Mouse (Mus musculus): ENCODE measurements around the gene Tnfaip8l2. TPM values are rescaled to one million over a fixed set of nuclear protein-coding genes. Genes with fewer than 3 reads are reported as not detected.

The Tnfaip8l2 gene
- 5.4 and 6.5 TPM in 2 replicates for polyA plus RNA-seq (2015; fragmentation: Nextera tagmentation; extraction: Ambion mirVana)

GRCm38 (mm10) chr3:95141952-95142616 is at the start of gene Tnfaip8l2:
TSS of gene Tnfaip8l2 (minus strand) at chr3:95142360.
- Histone ChIP-seq H3K4me3 (replicated peaks; ENCODE audit: low read length) (peak within 1 kb of the TSS; percentile 19), H3K9me3 (replicated peaks; ENCODE audit: control insufficient read depth, low read length) (no peaks in the 10 kb centered on the region), H3K27me3 (ENCODE audit: control insufficient read depth, insufficient read depth, low read length) (no peaks in the 10 kb centered on the region), H3K36me3 (ENCODE audit: control insufficient read depth, insufficient read depth, low read length) (0 out of 2 replicates have a peak, but pooled peaks cover 6% of the 10 kb centered on the region), H3K4me1 (ENCODE audit: control insufficient read depth, insufficient read depth, low read length) (no peaks in the 10 kb centered on the region), H3K27ac (ENCODE audit: low read length) (peak within 1 kb of the TSS; percentile 33; the same call in 1 of the 2 replicates), H3K9ac (ENCODE audit: low read length) (no peak within 1 kb of the TSS), H3K4me2 (ENCODE audit: low read depth, low read length) (no peak within 1 kb of the TSS)
- WGBS: 77% methylated on average over 10 of the region's 10 CpGs
- no peak; the same call in 1 of the 2 replicates for ATAC-seq (ENCODE audit: insufficient read depth, low FRiP score)

GRCm38 (mm10) chr3:95186888-95187287 is 44.7 kb upstream of the Tnfaip8l2 start:
- no peaks in the 10 kb centered on the region for H3K27me3 ChIP-seq (ENCODE audit: control insufficient read depth, insufficient read depth, low read length)
- H3K4me2 ChIP-seq (ENCODE audit: low read depth, low read length): no peak overlapping the region
- H3K27ac ChIP-seq (ENCODE audit: low read length): no peak overlapping the region
- peaks cover 12% of the 10 kb centered on the region for H3K36me3 ChIP-seq (ENCODE audit: control insufficient read depth, insufficient read depth, low read length)
- WGBS: 83% methylated on average over 6 of the region's 6 CpGs
- no peak overlapping the region for H3K9ac ChIP-seq (ENCODE audit: low read length)
- no peaks in the 10 kb centered on the region for H3K9me3 ChIP-seq (replicated peaks; ENCODE audit: control insufficient read depth, low read length)
- H3K4me3 ChIP-seq (replicated peaks; ENCODE audit: low read length): no peak overlapping the region
- no peaks in the 10 kb centered on the region for H3K4me1 ChIP-seq (ENCODE audit: control insufficient read depth, insufficient read depth, low read length)
- no peak for ATAC-seq (ENCODE audit: insufficient read depth, low FRiP score)

- Histone ChIP-seq H3K9me3 (replicated peaks; ENCODE audit: control insufficient read depth, low read length) (no peaks in the 10 kb centered on the region), H3K4me3 (replicated peaks; ENCODE audit: low read length) (no peak overlapping the region), H3K27ac (ENCODE audit: low read length) (no peak overlapping the region), H3K27me3 (ENCODE audit: control insufficient read depth, insufficient read depth, low read length) (no peaks in the 10 kb centered on the region), H3K4me2 (ENCODE audit: low read depth, low read length) (no peak overlapping the region), H3K4me1 (ENCODE audit: control insufficient read depth, insufficient read depth, low read length) (no peaks in the 10 kb centered on the region), H3K36me3 (ENCODE audit: control insufficient read depth, insufficient read depth, low read length) (peaks cover 9% of the 10 kb centered on the region; the same call in 1 of the 2 replicates), H3K9ac (ENCODE audit: low read length) (no peak overlapping the region)
- WGBS: 87% methylated on average over 2 of the region's 2 CpGs
- ATAC-seq (ENCODE audit: insufficient read depth, low FRiP score): no peak
These were observed 43.9 kb upstream of the Tnfaip8l2 start for GRCm38 (mm10) chr3:95186100-95186499.

- no peaks in the 10 kb centered on the region for H3K27me3 ChIP-seq (ENCODE audit: control insufficient read depth, insufficient read depth, low read length)
- no peak overlapping the region for H3K9ac ChIP-seq (ENCODE audit: low read length)
- no peak overlapping the region for H3K4me3 ChIP-seq (replicated peaks; ENCODE audit: low read length)
- no peaks in the 10 kb centered on the region for H3K4me1 ChIP-seq (ENCODE audit: control insufficient read depth, insufficient read depth, low read length)
- no peak overlapping the region for H3K27ac ChIP-seq (ENCODE audit: low read length)
- ATAC-seq (ENCODE audit: insufficient read depth, low FRiP score): no peak
- 84% methylated on average over 9 of the region's 9 CpGs for WGBS
- H3K9me3 ChIP-seq (replicated peaks; ENCODE audit: control insufficient read depth, low read length): no peaks in the 10 kb centered on the region
- H3K4me2 ChIP-seq (ENCODE audit: low read depth, low read length): no peak overlapping the region
- peaks cover 8% of the 10 kb centered on the region; the same call in 1 of the 2 replicates for H3K36me3 ChIP-seq (ENCODE audit: control insufficient read depth, insufficient read depth, low read length)
These were observed 42.8 kb upstream of the Tnfaip8l2 start for GRCm38 (mm10) chr3:95184796-95185577.

GRCm38 (mm10) chr3:95181841-95182240 is 39.7 kb upstream of the Tnfaip8l2 start:
- no peaks in the 10 kb centered on the region for H3K36me3 ChIP-seq (ENCODE audit: control insufficient read depth, insufficient read depth, low read length)
- H3K4me3 ChIP-seq (replicated peaks; ENCODE audit: low read length): no peak overlapping the region
- H3K9ac ChIP-seq (ENCODE audit: low read length): no peak overlapping the region
- WGBS: 63% methylated on average over 1 of the region's 1 CpGs
- H3K4me1 ChIP-seq (ENCODE audit: control insufficient read depth, insufficient read depth, low read length): no peaks in the 10 kb centered on the region
- no peaks in the 10 kb centered on the region for H3K27me3 ChIP-seq (ENCODE audit: control insufficient read depth, insufficient read depth, low read length)
- ATAC-seq (ENCODE audit: insufficient read depth, low FRiP score): no peak
- no peak overlapping the region for H3K4me2 ChIP-seq (ENCODE audit: low read depth, low read length)
- H3K27ac ChIP-seq (ENCODE audit: low read length): no peak overlapping the region
- H3K9me3 ChIP-seq (replicated peaks; ENCODE audit: control insufficient read depth, low read length): no peaks in the 10 kb centered on the region

DNA sequence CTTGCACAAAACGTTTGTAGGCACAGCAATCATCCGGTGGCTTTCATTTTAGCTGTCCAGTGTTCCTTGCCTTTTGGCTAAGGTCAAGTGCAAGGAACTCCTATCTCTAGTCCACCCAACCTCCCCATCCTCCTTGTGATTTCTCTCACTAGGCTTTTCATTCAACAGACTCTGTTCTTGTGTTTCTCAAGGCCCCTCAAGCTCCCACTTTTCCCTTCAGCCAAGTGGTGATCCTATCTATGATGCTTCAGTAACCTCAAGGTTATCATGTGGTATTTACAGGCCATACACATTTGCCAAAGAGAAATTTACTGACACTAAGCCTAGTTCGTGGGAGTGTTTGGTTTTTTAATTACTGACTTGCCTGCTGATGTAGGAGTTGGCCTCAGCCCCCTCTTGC is 37.7 kb upstream of the Tnfaip8l2 start:
- 62% methylated on average over 3 of the region's 3 CpGs for WGBS
- no peak overlapping the region for H3K9ac ChIP-seq (ENCODE audit: low read length)
- no peak overlapping the region for H3K4me3 ChIP-seq (replicated peaks; ENCODE audit: low read length)
- no peak for ATAC-seq (ENCODE audit: insufficient read depth, low FRiP score)
- no peak overlapping the region for H3K27ac ChIP-seq (ENCODE audit: low read length)
- H3K9me3 ChIP-seq (replicated peaks; ENCODE audit: control insufficient read depth, low read length): no peaks in the 10 kb centered on the region
- no peaks in the 10 kb centered on the region for H3K27me3 ChIP-seq (ENCODE audit: control insufficient read depth, insufficient read depth, low read length)
- H3K4me2 ChIP-seq (ENCODE audit: low read depth, low read length): no peak overlapping the region
- no peaks in the 10 kb centered on the region for H3K36me3 ChIP-seq (ENCODE audit: control insufficient read depth, insufficient read depth, low read length)
- H3K4me1 ChIP-seq (ENCODE audit: control insufficient read depth, insufficient read depth, low read length): no peaks in the 10 kb centered on the region

DNA sequence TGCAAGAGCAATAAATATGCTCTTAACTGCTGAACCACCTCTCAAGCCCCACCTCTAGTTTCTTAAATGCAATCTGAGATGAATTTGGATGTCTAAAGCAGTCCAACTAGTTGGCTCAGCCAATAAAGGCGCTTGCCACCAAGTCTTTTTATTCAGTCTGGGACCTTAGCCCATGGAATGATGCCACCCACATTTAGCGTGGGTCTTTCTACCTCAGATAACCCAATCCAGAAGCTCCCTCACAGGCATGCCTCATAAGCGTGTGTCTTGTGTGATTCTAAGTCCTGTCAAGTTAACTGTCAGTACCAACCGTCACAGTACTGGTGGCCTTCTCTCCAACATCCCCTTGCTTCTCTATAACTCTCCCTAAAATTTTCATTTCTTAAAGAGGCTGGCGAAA is 36.8 kb upstream of the Tnfaip8l2 start:
- H3K27me3 ChIP-seq (ENCODE audit: control insufficient read depth, insufficient read depth, low read length): no peaks in the 10 kb centered on the region
- no peak overlapping the region for H3K27ac ChIP-seq (ENCODE audit: low read length)
- H3K36me3 ChIP-seq (ENCODE audit: control insufficient read depth, insufficient read depth, low read length): no peaks in the 10 kb centered on the region
- WGBS: 88% methylated on average over 5 of the region's 5 CpGs
- H3K9me3 ChIP-seq (replicated peaks; ENCODE audit: control insufficient read depth, low read length): no peaks in the 10 kb centered on the region
- no peak for ATAC-seq (ENCODE audit: insufficient read depth, low FRiP score)
- no peak overlapping the region for H3K9ac ChIP-seq (ENCODE audit: low read length)
- no peak overlapping the region for H3K4me2 ChIP-seq (ENCODE audit: low read depth, low read length)
- peaks cover 2% of the 10 kb centered on the region; the same call in 1 of the 2 replicates for H3K4me1 ChIP-seq (ENCODE audit: control insufficient read depth, insufficient read depth, low read length)
- no peak overlapping the region for H3K4me3 ChIP-seq (replicated peaks; ENCODE audit: low read length)

DNA sequence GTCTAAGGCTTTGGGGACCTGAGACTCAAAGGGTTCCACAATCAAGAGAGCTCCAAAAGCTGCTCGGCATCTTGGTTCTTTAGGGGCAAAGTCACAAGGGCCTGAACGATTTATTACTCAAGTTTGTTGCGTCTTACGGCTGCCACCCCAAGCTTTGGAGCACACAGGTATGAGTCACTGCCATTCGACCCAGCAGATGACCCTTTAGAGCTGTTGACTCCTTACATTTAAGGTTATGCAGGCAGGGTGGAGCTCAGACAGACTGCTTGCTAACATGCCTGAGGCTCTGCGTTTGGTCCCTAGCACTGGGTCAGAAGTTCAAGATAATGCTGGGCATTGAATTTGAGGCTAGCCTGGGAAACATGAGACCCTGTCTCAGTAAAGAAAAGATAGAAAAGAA is 35.4 kb upstream of the Tnfaip8l2 start:
- 52% methylated on average over 6 of the region's 6 CpGs for WGBS
- H3K4me2 ChIP-seq (ENCODE audit: low read depth, low read length): no peak overlapping the region
- H3K9ac ChIP-seq (ENCODE audit: low read length): no peak overlapping the region
- no peak overlapping the region for H3K4me3 ChIP-seq (replicated peaks; ENCODE audit: low read length)
- peak overlapping the region; percentile 86 for H3K27ac ChIP-seq (ENCODE audit: low read length)
- peaks cover 13% of the 10 kb centered on the region; the same call in 1 of the 2 replicates for H3K4me1 ChIP-seq (ENCODE audit: control insufficient read depth, insufficient read depth, low read length)
- H3K9me3 ChIP-seq (replicated peaks; ENCODE audit: control insufficient read depth, low read length): no peaks in the 10 kb centered on the region
- H3K27me3 ChIP-seq (ENCODE audit: control insufficient read depth, insufficient read depth, low read length): peaks cover 7% of the 10 kb centered on the region
- H3K36me3 ChIP-seq (ENCODE audit: control insufficient read depth, insufficient read depth, low read length): no peaks in the 10 kb centered on the region
- no peak for ATAC-seq (ENCODE audit: insufficient read depth, low FRiP score)

DNA sequence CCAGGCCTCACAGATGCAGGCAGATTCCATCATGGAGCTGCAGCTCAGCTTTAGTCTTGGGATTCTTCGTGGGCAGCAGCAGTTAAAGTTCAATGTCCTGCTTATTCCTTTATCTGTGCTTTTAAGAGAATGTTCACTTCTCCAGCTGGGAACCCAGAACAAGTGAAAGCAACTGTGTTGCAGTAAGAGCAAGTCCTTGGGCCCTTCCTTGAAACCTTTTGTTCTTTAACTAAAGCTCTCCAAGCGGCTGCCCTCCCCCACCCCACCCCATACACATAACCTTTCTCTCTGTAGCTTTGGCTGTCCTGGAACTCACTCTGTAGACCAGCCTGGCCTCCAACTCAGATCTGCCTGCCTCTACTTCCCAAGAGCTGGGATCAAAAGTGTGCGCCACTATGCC is 34.3 kb upstream of the Tnfaip8l2 start:
- peaks cover 18% of the 10 kb centered on the region for H3K27me3 ChIP-seq (ENCODE audit: control insufficient read depth, insufficient read depth, low read length)
- peaks cover 10% of the 10 kb centered on the region; the same call in 1 of the 2 replicates for H3K36me3 ChIP-seq (ENCODE audit: control insufficient read depth, insufficient read depth, low read length)
- no peak overlapping the region for H3K4me2 ChIP-seq (ENCODE audit: low read depth, low read length)
- H3K9me3 ChIP-seq (replicated peaks; ENCODE audit: control insufficient read depth, low read length): no peaks in the 10 kb centered on the region
- ATAC-seq (ENCODE audit: insufficient read depth, low FRiP score): no peak
- H3K4me1 ChIP-seq (ENCODE audit: control insufficient read depth, insufficient read depth, low read length): peaks cover 13% of the 10 kb centered on the region; the same call in 1 of the 2 replicates
- peak overlapping the region; percentile 81 for H3K27ac ChIP-seq (ENCODE audit: low read length)
- H3K9ac ChIP-seq (ENCODE audit: low read length): no peak overlapping the region
- no peak overlapping the region for H3K4me3 ChIP-seq (replicated peaks; ENCODE audit: low read length)
- 62% methylated on average over 3 of the region's 3 CpGs for WGBS
